Mouse (Mus musculus) midbrain, embryonic 14.5 days (tissue): ENCODE data around the gene Fbxl17. TPM values are rescaled to one million over a fixed set of nuclear protein-coding genes. Genes with fewer than 3 reads are reported as not detected.
A peak's percentile ranks its signal among the peaks of the same experiment; 100 is the strongest.

ENCODE experiments used
- ATAC-seq: fragments of 200-750 bp; cut with Nextera tagmentation; 2 replicates; pipeline ENCODE4 v1.8.0; 2017; ENCODE audit warnings: moderate number of reproducible peaks, moderate library complexity; ENCODE audit not compliant: low FRiP score, low TSS enrichment
- DNase-seq: peaks from one replicate; pipeline ENCODE4 v3.0.0-alpha.2; 2015
- H3K27ac ChIP-seq: fragments of 300-500 bp; sonication (generic); replicated peaks from 2 replicates; pipeline ENCODE4 v1.5.1; 2014; ENCODE audit warnings: mild to moderate bottlenecking, low read depth, low read length, moderate library complexity
- H3K27me3 ChIP-seq: fragments of 300-500 bp; sonication (generic); 2 replicates; pipeline ENCODE4 v1.6.1; 2014; ENCODE audit warnings: low read length, control low read depth, mixed read lengths; ENCODE audit not compliant: control insufficient read depth, insufficient read depth
- H3K36me3 ChIP-seq: fragments of 300-500 bp; sonication (generic); 2 replicates; pipeline ENCODE4 v1.6.1; 2014; ENCODE audit warnings: low read length, control low read depth; ENCODE audit not compliant: control insufficient read depth, insufficient read depth
- H3K4me1 ChIP-seq: fragments of 300-500 bp; sonication (generic); 2 replicates; pipeline ENCODE4 v1.6.1; 2014; ENCODE audit warnings: mild to moderate bottlenecking, antibody characterized with exemption, low read length, control low read depth; ENCODE audit not compliant: control insufficient read depth, insufficient read depth
- H3K4me2 ChIP-seq: fragments of 300-500 bp; sonication (generic); 2 replicates; pipeline ENCODE4 v1.6.1; 2014; ENCODE audit warnings: mild to moderate bottlenecking, low read length, moderate library complexity
- H3K4me3 ChIP-seq: fragments of 300-500 bp; sonication (generic); replicated peaks from 2 replicates; pipeline ENCODE4 v1.5.1; 2014; ENCODE audit warnings: low read depth, low read length
- H3K9ac ChIP-seq: fragments of 300-500 bp; sonication (generic); replicated peaks from 2 replicates; pipeline ENCODE4 v1.6.1; 2014; ENCODE audit warnings: mild to moderate bottlenecking, low read length, moderate library complexity
- H3K9me3 ChIP-seq: fragments of 300-500 bp; sonication (generic); 2 replicates; pipeline ENCODE4 v1.6.1; 2016; ENCODE audit warnings: low read length, control low read depth, mixed read lengths; ENCODE audit not compliant: control insufficient read depth
- WGBS: fragments of 180-500 bp; shearing (Covaris S2); extraction: QIAGEN DNeasy Blood & Tissue Kit; methylation state at CpG from one replicate; pipeline ENCODE4 v1.1.7; 2014; 5-methylcytosine and 5-hydroxymethylcytosine counted together
- polyA plus RNA-seq: library from polyadenylated mRNA; unstranded; fragments of >200 nt; fragmentation: Nextera tagmentation; extraction: Ambion mirVana; gene quantifications from 2 replicates; pipeline ENCODE4 v1.2.1, GENCODE M21; 2014

Fbxl17 gene
- polyA plus RNA-seq, 1 experiment from 2014 or later = 53.5 TPM

GRCm38 (mm10) chr17:63208346-63208745 lies 291.5 kb downstream of the Fbxl17 start:
- Histone ChIP-seq H3K4me3 (no peak overlapping the region), H3K36me3 (no peaks in the 10 kb centered on the region), H3K9ac (no peak overlapping the region), H3K4me1 (no peaks in the 10 kb centered on the region), H3K9me3 (no peaks in the 10 kb centered on the region), H3K4me2 (no peak overlapping the region), H3K27ac (no peak overlapping the region), H3K27me3 (no peaks in the 10 kb centered on the region)
- ATAC-seq (no peak), DNase-seq (no peak)
- 84% methylated on average over 4 of the region's 4 CpGs for WGBS

GRCm38 (mm10) chr17:63207714-63208113 lies 292.1 kb downstream of the Fbxl17 start:
- H3K4me2 ChIP-seq = no peak overlapping the region
- H3K27me3 ChIP-seq = no peaks in the 10 kb centered on the region
- no peaks in the 10 kb centered on the region for H3K36me3 ChIP-seq
- no peak overlapping the region for H3K4me3 ChIP-seq
- no peaks in the 10 kb centered on the region for H3K9me3 ChIP-seq
- no peak for DNase-seq
- no peaks in the 10 kb centered on the region for H3K4me1 ChIP-seq
- H3K9ac ChIP-seq = no peak overlapping the region
- ATAC-seq = no peak
- no peak overlapping the region for H3K27ac ChIP-seq
- 92% methylated on average over 9 of the region's 9 CpGs for WGBS

- H3K27me3 ChIP-seq = no peaks in the 10 kb centered on the region
- H3K36me3 ChIP-seq = no peaks in the 10 kb centered on the region
- DNase-seq (no peak), ATAC-seq (no peak)
- no peak overlapping the region for H3K4me3 ChIP-seq
- H3K4me1 ChIP-seq = no peaks in the 10 kb centered on the region
- H3K4me2 ChIP-seq = no peak overlapping the region
- no peaks in the 10 kb centered on the region for H3K9me3 ChIP-seq
- H3K27ac ChIP-seq = 0 out of 2 replicates have a peak overlapping the region, but pooled peaks have one; percentile 26
- no peak overlapping the region for H3K9ac ChIP-seq
- WGBS = 86% methylated on average over 5 of the region's 5 CpGs
Measured at GRCm38 (mm10) chr17:63205316-63205715, 294.5 kb downstream of the Fbxl17 start.

DNA sequence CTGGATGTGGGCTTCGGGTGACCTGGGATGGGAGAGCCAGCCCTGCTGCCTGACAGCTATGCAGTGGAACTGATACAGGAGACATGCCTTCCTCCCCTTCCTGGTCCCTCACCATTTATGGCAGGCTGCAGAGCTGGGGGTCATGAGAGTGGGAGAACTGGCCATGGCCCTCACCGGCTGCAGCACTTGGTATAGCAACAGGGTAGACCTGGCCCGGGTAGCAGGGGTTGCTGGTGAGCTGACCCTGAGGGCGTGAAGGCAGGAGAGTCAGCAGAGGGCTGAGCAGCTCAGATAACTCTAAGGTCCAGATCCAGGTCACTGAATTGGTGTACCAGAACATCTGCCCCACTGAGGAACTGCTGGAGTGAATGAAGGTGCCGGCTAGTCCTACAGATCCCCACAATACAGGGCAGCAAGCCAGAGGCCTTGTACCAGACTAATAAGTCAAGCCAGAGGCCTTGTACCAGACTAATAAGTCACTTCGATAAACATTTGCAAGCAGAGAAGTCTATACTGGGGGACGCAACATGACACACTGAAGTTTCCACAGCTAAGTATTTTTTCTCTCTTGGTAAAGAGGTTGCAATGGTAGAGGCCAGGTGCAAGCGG lies 296.1 kb downstream of the Fbxl17 start:
- WGBS = 88% methylated on average over 8 of the region's 8 CpGs
- H3K36me3 ChIP-seq = no peaks in the 10 kb centered on the region
- H3K4me2 ChIP-seq = no peak overlapping the region
- DNase-seq (no peak), ATAC-seq (no peak)
- H3K9me3 ChIP-seq = no peaks in the 10 kb centered on the region
- no peaks in the 10 kb centered on the region for H3K27me3 ChIP-seq
- no peaks in the 10 kb centered on the region for H3K4me1 ChIP-seq
- no peak overlapping the region for H3K9ac ChIP-seq
- no peak overlapping the region for H3K27ac ChIP-seq
- no peak overlapping the region for H3K4me3 ChIP-seq

DNA sequence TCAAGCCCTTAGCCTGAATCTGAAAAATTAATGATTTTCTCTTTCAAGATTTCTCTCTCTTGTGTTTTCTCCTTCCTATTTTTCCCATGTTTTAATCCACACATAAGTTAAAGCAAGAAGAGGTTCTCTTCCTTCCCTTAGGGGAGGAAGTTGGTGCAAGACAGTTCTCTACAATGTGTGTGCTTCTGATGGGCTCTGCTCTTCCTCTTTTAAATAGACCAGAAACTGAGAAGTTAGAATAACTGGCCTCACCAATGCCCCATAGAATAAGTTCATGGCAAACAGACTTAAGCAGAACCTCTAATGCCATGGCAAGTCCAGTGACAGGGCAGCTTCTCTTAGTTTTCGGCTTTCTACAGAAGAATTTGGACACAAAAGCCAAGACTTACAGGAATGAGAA lies 301.1 kb downstream of the Fbxl17 start:
- no peak overlapping the region for H3K9ac ChIP-seq
- no peak overlapping the region for H3K4me2 ChIP-seq
- DNase-seq (no peak), ATAC-seq (no peak)
- 91% methylated on average over 1 of the region's 1 CpGs for WGBS
- no peaks in the 10 kb centered on the region for H3K36me3 ChIP-seq
- H3K9me3 ChIP-seq = no peaks in the 10 kb centered on the region
- H3K27me3 ChIP-seq = no peaks in the 10 kb centered on the region
- H3K4me3 ChIP-seq = no peak overlapping the region
- H3K4me1 ChIP-seq = peaks cover 4% of the 10 kb centered on the region; the same call in 1 of the 2 replicates
- H3K27ac ChIP-seq = no peak overlapping the region

GRCm38 (mm10) chr17:63195496-63195895 lies 304.3 kb downstream of the Fbxl17 start:
- ATAC-seq (no peak), DNase-seq (no peak)
- Histone ChIP-seq H3K4me2 (no peak overlapping the region), H3K27me3 (no peaks in the 10 kb centered on the region), H3K4me1 (peaks cover 8% of the 10 kb centered on the region), H3K9me3 (no peaks in the 10 kb centered on the region), H3K27ac (no peak overlapping the region), H3K36me3 (no peaks in the 10 kb centered on the region), H3K9ac (no peak overlapping the region), H3K4me3 (no peak overlapping the region)
- 97% methylated on average over 2 of the region's 2 CpGs for WGBS

DNA sequence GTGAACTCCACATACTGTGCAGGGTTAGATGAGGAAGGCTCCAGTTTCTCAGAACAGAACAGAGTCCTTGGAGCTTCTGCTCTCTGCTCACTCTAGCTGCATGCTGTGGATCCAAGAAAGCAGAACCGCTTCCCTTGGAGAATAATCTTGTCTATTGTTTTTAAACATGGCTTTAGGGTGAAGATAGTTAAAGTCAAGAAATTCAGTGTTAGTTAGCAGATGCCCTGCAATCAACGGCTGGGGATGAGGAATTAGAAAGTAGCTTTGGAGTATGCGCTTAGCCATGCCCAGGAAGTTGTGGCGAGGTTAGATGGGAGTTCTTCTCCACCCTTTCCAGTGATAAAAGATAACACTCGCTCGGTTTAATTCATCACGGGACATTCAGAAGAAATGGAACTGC lies 306.6 kb downstream of the Fbxl17 start:
- Histone ChIP-seq H3K9ac (no peak overlapping the region), H3K4me3 (no peak overlapping the region), H3K4me1 (peaks cover 8% of the 10 kb centered on the region), H3K9me3 (no peaks in the 10 kb centered on the region), H3K27ac (no peak overlapping the region), H3K4me2 (no peak overlapping the region), H3K36me3 (no peaks in the 10 kb centered on the region), H3K27me3 (no peaks in the 10 kb centered on the region)
- ATAC-seq = no peak
- WGBS = 78% methylated on average over 7 of the region's 7 CpGs
- DNase-seq = no peak

- Histone ChIP-seq H3K27me3 (no peaks in the 10 kb centered on the region), H3K4me2 (no peak overlapping the region), H3K27ac (no peak overlapping the region), H3K4me1 (peaks cover 8% of the 10 kb centered on the region), H3K4me3 (no peak overlapping the region), H3K36me3 (no peaks in the 10 kb centered on the region), H3K9ac (no peak overlapping the region; the same call in 1 of the 2 replicates), H3K9me3 (no peaks in the 10 kb centered on the region)
- WGBS = 48% methylated on average over 8 of the region's 8 CpGs
- DNase-seq (peak; percentile 59), ATAC-seq (peak; percentile 57; the same call in 1 of the 2 replicates)
Measured at GRCm38 (mm10) chr17:63191345-63191744, 308.5 kb downstream of the Fbxl17 start.

GRCm38 (mm10) chr17:63189274-63189673 lies 310.5 kb downstream of the Fbxl17 start:
- DNase-seq = no peak
- Histone ChIP-seq H3K27me3 (no peaks in the 10 kb centered on the region), H3K4me3 (no peak overlapping the region), H3K36me3 (no peaks in the 10 kb centered on the region), H3K9ac (no peak overlapping the region), H3K4me2 (no peak overlapping the region), H3K4me1 (peaks cover 19% of the 10 kb centered on the region), H3K9me3 (no peaks in the 10 kb centered on the region), H3K27ac (no peak overlapping the region)
- WGBS = 92% methylated on average over 8 of the region's 8 CpGs
- no peak for ATAC-seq
